Mouse (Mus musculus) left cerebral cortex, adult 18-20 months (tissue): ENCODE results near the gene Tcea3. TPM values are rescaled to one million over a fixed set of nuclear protein-coding genes. Genes with fewer than 3 reads are reported as not detected.

Experiments used
- DNase-seq, 2 experiments: peaks; one replicate each; pipeline ENCODE4 v3.0.0; 2021 to 2022; ENCODE audit warnings: low spot score in 2 of 2, mixed read lengths in 1 of 2
- total RNA-seq, 2 experiments: library from RNA; stranded (reverse); gene quantifications; 2 replicates each; pipeline ENCODE4 v1.2.3; 2021

Gene Tcea3
- total RNA-seq, 2 experiments from 2014 or later, result 0.49 to 0.77 TPM

GRCm38 (mm10) chr4:136311042-136311999 is 63.8 kb downstream of the Tcea3 start:
- peak; percentile 12 to 16 for DNase-seq

GRCm38 (mm10) chr4:136312616-136313015 is 65.1 kb downstream of the Tcea3 start:
- DNase-seq, result no peak

- DNase-seq, result no peak
These were observed 70.1 kb downstream of the Tcea3 start for GRCm38 (mm10) chr4:136317667-136318066.

GRCm38 (mm10) chr4:136320016-136320415 is 72.5 kb downstream of the Tcea3 start:
- DNase-seq, result no peak

- DNase-seq, result no peak
These were observed 76.7 kb downstream of the Tcea3 start for GRCm38 (mm10) chr4:136324226-136324625.

Other genes with a start within 250 kb of the Tcea3 start
- gene Eloa, start 226.0 kb upstream of the Tcea3 start, total RNA-seq, result 10 to 100 TPM; 25.6 to 26.0 TPM
- 100 to 1,000 TPM; 277 to 280 TPM for gene Rpl11, start 194.3 kb upstream of the Tcea3 start, total RNA-seq
- gene Id3, start 104.2 kb upstream of the Tcea3 start, total RNA-seq, result 10 to 100 TPM; 34.9 to 43.2 TPM
- gene E2f2, start 75.3 kb upstream of the Tcea3 start, total RNA-seq, result under 1 TPM; 0.30 to 0.40 TPM
- 1 to 10 TPM; 2.6 to 3.0 TPM for gene Asap3, start 41.4 kb upstream of the Tcea3 start, total RNA-seq
- gene Zfp46, start 37.0 kb downstream of the Tcea3 start, total RNA-seq, result 10 to 100 TPM; 41.5 to 43.6 TPM
- gene Hnrnpr, start 63.2 kb downstream of the Tcea3 start, total RNA-seq, result 10 to 100 TPM; 84.7 to 86.8 TPM
- 1 to 10 TPM; 5.7 to 5.9 TPM for gene Htr1d, start 175.8 kb downstream of the Tcea3 start, total RNA-seq
- under 1 TPM; 0.21 to 0.70 TPM for gene 6030445D17Rik, start 214.5 kb downstream of the Tcea3 start, total RNA-seq
- gene Luzp1, start 222.0 kb downstream of the Tcea3 start, total RNA-seq, result 10 to 100 TPM; 83.9 to 88.2 TPM